Mouse (Mus musculus): ENCODE data around the gene Lrrc8e.
A peak's percentile ranks its signal among the peaks of the same experiment; 100 is the strongest.

Lrrc8e gene

DNA sequence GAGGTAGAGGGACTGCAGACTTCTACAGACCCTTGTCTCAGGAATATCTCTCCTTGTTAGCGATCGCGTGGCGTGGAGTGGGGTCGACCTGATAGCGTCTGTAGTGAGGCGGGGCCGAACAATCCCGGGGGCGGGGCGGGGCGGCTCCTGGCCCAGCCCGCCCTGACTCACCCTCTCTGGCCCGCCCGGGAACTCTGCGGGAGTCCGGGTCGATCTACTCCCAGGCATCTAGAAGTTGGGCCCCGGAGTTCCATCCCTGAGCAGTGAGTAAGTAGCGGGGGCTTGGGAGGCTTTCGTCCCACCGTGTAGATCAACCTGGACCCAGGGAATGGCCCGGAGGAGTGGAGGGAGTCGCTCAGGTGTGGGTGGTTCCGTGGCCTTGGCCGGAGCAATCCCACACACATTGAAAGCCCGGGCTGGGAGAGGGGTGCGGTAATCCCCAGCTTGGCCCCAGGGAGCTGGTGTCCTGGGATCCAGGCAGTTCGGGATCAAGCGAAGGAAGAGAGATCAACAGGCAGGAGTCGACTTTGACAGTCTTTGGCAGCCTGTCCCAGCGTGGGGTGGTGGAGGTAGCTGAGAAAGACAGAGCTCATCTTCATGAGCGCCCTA, at the start of gene Lrrc8e:
TSS of gene Lrrc8e (plus strand) at position 89 of the 609 bp plus-strand sequence.
- DNase-seq (ENCODE audit: low read depth): no peak

DNA sequence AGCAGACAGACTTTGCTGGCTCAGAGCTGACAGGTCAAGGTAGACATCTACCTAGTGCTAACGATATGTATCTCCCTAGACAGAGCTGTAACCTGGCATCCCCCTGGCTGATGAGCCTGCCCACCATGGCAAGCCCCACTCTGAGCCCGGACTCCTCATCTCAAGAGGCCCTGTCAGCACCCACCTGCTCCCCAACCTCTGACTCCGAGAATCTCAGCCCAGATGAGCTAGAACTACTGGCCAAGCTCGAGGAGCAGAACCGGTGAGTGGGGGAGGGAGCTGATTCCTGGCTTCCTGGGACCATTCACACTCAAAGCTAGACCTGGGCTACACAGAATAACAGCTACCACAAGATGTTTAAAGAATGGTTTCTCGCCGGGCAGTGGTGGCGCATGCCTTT, 43.2 kb upstream of the Lrrc8e start:
- no peak for DNase-seq (ENCODE audit: low read depth)

DNA sequence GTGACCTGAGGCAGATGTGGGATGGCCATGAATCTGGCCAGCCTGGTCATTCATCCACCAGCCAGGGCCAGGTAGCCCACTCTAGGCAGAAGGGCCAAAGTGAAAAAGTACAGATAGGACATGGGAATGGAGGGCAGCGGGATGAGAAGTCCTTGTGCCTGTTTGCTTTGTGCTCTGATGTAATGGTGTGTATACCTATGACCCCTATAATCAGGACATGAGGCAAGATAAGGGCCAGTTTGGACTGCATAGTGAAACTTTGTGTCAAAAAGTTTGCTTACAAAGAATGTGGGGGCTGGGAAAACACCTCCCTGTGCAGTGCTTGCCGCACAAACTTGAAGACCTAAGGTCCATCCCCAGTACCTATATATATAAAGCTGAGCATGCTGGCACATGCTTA, 40.5 kb upstream of the Lrrc8e start:
- no peak for DNase-seq (ENCODE audit: low read depth)

DNA sequence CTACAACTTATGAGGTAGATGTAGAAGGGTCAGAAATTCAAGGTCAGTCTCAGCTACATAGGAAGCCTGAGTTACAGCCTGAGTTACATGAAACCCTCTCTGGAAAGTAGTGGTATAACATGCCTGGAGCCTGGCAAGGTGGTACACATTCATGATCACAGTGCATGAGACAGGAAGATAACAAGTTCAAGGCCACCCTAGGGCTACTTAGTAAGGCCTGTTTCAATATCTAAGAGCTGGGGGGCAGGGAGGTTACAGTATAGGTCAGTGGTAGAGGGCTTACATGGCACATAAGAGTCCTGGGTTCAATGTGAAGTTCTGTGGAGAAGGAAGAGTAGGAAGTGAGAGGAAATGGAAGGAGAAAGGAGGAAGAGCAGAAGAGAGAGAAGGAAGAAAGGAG, 38.0 kb upstream of the Lrrc8e start:
- no peak for DNase-seq (ENCODE audit: low read depth)

DNA sequence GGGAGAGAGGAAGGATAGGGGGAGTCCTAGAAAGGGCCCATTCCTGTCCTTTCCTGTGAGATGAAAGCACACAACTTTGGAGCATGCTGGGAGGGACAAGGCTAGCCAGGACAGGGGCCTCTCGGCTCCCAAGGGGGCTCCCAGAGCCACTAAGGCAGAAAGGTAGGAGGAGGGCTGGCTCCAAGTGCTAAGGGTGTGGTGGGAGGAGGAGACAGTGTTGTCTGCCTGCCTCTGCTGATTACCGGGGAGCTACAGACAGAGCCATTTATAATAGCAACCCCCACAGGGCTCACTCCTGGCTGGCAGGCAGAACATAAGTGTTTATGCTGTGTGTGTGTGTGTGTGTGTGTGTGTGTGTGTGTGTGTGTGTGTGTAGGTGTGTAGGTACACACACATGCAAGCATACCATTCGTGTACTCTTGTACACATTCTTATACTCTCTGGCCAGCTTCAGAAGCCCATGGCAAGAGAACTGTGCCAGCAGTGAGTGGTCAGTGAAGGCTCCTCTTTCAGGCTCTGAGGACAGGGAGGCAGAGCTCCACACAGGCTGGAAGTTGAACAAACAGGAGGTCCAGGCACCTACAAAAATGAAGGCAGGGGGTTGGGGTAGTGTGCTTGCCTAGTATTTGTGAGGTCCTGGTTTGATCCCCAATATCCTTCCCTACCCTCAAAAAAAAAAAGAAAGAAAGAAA, 37.5 kb upstream of the Lrrc8e start:
- no peak for DNase-seq (ENCODE audit: low read depth)

DNA sequence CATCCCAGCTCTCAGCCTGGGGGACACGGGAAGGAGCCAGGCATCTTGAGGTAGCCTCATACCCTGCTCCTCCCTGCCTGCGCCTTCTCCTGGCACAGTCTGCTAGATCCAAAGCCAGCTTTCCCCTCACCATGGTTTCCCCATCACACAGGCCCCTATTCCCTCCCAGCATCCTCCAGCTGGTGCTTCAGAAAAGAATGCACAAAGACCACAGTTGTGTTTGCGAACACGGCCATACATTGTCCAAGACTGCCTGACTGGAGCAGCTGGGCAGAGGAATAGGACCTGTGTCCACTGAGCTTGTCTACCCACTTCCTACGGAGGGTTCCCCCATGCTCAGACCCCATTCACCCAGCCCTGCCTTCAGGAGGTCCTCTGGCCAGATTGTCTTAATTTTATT, 34.3 kb upstream of the Lrrc8e start:
- no peak for DNase-seq (ENCODE audit: low read depth)

DNA sequence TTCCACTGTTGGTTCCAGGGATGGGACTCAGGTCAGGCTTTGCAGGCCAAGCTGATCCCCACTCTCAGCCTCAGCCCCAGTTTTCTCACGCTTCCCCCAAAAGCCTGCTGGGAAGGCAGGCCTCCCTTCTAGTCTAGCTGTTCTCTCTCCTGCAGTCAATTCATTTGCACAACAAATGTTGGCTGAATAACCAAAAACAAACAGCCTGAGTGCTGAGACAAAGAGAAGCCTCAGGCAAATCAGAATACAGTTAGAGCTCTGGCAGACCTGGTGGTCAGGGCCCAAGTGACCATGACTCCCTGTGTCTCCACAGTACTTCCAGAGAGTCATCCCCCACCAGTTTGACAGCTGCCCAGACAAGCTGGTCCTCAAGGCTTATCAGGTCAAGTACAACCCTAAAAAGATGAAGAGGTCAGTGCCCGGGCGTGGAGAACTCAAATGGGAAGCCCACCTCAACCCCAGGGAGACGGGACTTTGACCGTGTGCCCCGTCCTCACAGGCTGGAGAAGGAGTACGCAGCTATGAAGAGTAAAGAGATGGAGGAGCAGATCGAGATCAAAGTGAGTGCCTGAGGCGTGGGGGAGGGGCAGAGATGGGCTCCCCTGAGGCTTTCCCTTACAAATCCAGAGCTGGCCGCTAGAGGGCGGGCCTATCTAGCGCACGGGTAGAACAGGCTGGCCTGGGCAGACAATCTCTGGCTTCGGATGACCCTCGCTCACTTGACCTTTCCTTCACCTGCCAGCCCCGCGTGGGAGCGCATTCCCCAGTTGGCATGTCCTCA, 33.6 kb upstream of the Lrrc8e start:
- peak; percentile 88 for DNase-seq (ENCODE audit: low read depth)

DNA sequence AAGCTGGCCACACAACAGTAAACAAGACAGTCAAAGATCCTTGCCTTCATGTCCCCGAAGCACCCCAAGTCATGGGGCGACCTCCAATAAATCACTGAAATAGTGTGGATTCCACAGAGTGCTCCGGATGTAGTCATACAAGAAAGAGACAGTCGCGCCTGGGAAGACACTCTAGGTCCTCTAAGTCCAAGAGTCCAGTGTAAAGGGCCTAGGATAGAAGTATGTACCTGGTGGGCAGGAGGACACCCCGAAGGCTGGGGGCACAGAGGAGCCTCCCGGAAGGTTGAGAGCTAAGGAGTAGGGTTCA, 33.1 kb upstream of the Lrrc8e start:
- DNase-seq (ENCODE audit: low read depth): no peak

DNA sequence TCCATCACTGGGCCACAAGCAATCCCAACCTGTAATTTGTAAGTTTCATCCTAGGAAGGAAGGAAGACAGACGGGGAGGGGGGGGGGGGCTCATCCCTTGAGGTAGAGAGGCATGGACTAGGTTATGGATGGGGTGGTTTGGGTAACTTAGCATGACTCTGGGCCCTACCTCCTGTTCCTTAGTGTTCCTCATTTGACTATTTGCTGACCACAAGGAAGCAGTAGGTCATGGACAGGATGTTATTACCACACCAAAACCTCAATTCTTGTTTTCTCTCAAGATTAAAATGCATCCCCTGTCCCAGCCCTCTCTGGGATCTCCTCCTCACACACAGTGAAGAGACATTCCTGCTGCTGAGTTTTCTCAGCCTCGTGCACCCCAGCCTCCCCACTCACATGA, 25.3 kb upstream of the Lrrc8e start:
- DNase-seq (ENCODE audit: low read depth): no peak

DNA sequence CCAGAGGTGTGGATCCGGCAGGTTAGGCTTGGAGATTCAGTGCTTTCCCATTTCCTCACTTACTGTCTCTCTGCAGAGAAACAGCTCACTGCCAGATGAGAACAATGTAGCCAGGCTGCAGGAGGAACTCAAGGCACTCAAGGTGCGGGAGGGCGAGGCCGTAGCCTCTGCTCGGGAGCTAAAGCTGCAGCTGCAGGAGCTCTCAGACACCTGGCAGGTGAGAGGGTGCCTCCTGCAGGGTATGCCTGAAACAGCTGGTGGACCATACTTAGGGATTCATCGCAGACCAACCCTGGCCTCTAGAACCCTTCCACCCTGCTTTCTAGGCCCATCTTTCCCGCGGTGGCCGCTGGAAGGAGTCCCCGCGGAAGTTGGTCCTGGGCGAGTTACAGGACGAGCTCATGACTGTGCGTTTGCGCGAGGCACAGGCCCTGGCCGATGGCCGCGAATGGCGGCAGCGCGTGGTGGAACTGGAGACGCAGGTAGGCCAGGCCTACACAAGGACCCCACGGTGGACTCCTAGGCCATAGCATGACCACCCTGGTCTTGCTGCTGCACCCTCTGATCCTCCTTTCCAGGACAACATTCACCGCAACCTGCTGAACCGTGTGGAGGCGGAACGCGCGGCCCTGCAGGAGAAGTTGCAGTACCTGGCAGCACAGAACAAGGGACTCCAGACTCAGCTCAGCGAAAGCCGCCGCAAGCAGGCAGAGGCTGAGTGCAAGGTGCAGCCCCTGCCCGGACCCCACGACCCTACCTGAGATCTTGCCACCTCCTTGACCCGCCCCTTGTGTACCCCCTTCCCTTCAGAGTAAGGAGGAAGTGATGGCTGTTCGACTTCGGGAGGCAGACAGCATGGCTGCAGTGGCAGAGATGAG, 21.1 kb upstream of the Lrrc8e start:
- no peak for DNase-seq (ENCODE audit: low read depth)

DNA sequence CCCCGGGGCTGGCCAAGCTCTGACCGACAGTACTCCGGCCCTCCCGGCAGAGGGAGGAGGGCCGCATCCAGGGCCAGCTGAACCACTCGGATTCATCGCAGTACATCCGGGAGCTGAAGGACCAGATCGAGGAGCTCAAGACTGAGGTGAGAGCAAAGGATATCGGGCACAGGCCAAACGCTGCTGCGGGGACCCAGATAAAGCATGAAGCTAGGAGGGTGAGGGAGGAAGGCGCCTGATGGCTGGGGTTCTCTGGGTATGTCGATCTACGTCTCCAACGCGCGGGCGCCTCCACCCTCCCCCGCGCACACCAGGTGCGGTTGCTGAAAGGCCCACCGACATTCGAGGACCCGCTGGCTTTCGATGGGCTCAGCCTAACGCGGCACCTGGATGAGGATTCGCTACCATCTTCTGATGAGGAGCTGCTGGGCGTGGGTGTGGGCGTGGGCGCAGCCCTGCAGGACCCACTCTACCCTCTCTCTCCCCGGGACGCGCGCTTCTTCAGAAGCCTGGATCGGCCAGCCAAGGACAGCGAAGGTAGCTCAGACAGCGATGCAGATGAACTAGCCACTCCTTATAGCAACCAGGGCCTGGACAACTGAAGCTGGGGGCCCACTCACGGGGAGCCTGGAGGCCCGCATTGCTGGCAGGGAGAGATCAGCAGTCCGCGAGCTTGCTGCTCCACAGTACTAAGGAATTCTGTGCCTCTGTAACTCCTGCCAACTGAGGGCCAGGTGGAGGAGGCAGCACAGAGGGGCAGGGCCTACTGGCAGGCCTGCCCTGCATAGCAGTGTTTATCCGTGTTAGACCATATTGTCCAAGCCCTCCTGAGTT, 20.2 kb upstream of the Lrrc8e start:
- no peak for DNase-seq (ENCODE audit: low read depth)

DNA sequence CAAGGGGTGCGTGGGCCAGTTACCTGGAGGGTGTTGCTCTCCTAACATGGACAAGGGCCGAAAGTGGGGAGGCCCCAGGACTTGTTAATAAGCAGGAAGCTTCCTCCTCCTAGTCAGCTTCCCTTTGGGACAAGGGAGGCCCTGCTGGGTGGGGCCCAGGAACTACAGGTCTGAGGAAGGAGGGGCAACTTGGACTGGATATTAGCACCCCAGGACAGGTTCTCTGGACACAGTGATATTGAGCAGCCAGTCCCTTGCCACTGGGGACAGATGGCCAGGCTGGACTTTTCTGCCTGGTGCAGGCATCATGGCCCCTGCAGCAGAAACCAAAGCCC, 19.6 kb upstream of the Lrrc8e start:
- DNase-seq (ENCODE audit: low read depth): no peak

DNA sequence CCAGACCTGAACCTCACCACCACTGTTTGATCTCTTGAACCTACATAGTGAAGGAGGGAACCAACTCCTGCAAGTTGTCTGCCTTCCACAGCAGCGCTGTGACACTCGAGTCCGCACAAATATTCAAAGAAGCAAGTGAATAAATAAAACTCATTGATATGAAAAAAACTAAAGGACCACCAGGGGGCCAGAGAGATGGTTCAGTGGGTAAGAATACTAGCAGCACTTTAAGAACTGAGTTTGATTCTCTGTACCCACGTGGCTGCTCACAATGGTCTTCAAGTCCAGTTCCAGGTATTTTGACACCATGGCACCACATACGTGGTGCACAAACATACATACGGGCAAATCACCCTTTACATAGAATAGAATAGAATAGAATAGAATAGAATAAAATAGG, 15.5 kb upstream of the Lrrc8e start:
- DNase-seq (ENCODE audit: low read depth): peak; percentile 53

DNA sequence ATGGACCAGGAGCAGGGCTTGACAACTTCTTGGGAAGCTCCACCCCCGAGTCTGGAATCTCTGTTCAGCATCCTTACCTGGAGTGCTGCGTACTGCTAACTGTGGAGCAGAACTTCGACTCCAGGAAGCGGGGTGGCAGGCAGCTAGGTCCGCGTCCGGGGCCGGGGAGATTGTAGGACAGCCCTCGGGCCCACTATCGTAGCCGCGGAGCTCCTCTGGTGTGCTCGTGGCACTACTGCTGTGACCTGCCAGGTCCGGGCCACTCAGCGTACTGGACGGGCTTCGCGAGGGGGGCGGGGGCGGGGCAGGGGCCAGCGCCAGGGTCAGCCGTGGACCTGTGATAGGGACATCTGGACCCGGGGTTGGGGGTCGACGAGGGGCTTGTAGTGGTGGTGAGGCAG, 13.8 kb upstream of the Lrrc8e start:
- peak; percentile 52 for DNase-seq (ENCODE audit: low read depth)

DNA sequence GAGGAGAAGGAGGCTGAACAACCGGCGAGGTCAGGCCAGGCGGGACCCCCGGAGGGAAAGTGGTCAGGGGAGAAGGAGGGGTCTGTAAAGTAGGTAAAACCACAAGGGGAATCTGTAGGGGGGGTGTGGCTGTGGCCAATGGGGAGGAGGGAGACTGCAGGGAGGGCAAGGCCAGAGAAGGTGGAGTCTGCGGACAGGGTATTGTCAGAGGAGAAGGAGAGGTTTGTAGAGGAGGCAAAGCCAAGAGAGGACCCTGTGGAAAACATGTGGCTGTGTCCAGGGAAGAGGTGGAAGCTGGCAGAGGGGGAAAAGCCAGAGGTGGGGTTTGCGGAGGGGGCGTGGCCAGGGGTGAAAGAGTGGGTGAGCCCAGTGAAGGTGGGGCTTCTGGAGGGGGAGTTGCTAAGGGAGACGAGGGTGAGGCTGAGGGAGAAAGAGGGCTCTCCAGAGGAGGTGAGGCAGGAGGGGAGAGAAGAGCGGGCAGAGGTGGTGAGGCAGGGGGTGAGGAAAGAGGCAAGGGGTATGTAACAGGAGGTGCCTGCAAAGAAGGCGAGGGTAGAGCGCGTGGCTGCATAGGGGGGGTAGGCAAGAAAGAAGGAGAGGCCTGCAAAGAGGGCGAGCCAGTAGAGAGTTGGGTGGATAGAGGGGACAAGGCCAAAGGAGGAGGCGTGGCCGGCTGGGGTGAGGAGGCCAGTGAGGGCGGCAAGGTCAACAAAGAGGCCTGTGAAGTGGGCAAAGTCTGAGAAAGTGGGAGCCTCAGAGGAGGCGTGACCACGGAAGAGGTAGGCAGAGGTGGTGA, 13.2 kb upstream of the Lrrc8e start:
- peak; percentile 67 for DNase-seq (ENCODE audit: low read depth)

DNA sequence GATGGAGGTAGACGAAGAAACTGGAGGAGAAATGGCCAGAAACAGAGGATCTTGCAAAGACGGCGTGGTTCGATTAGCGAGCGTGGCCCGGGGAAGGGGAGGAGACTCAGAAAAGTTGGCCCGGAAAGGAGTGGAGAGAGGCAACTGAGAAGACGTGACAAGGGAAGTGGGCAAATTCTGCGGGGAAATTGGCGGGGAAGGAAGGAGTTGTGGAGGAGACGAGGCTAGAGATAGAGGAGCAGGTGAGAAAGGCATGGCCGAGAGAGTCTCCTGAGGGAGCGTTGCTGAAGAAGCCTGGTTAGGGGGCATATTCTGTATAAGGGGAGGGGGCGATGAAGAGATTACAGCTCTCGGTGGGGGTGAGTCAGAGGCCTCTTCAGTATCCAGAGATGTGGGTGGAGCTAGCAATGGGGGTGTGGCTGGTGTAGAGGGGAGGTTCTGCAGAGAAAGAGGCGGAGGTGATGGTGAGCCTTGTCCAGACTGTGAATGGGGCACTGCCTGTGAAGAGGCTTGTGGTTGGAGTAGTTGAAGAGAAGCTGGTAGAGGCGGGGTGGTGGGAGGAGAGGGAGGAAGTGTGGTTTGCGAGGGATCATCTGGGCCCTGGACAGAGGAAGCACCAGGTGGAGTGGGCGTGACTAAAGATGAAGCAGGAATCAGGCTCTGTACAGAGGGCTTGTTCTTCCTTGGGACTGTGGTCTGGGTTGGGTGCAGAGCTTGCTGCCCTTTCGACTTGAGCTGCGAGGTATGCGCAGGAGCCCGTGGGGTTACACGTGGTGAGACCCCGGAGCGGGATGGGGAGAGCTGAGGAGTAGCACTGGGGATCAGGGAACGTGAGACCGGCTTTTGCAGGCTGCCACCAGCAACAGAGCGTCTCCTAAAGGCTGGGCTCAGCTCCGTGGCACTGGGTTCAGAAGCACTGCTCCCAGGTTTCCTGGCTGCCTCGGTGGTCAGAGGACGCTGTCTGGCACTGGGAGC, 12.3 kb upstream of the Lrrc8e start:
- peak; percentile 90 for DNase-seq (ENCODE audit: low read depth)

DNA sequence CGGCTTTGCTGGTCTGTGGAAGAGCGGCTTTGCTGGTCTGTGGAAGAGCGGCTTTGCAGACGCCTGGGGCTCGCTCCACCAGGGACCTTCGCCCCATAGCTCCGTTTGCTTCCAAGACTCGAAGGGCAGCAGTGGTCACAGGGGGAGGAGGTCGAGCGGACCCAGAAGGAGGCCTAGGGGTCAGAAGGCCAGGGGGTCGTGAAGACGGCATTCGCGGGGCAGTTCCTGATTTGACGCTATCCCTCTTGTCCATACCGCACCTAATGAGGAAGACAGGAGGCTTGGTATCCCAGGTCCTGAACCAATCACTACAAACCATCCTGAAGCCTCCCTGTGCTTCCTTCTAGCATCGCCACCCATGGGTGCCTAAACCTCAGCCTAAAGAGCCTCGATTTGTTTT, 10.3 kb upstream of the Lrrc8e start:
- peak; percentile 17 for DNase-seq (ENCODE audit: low read depth)

DNA sequence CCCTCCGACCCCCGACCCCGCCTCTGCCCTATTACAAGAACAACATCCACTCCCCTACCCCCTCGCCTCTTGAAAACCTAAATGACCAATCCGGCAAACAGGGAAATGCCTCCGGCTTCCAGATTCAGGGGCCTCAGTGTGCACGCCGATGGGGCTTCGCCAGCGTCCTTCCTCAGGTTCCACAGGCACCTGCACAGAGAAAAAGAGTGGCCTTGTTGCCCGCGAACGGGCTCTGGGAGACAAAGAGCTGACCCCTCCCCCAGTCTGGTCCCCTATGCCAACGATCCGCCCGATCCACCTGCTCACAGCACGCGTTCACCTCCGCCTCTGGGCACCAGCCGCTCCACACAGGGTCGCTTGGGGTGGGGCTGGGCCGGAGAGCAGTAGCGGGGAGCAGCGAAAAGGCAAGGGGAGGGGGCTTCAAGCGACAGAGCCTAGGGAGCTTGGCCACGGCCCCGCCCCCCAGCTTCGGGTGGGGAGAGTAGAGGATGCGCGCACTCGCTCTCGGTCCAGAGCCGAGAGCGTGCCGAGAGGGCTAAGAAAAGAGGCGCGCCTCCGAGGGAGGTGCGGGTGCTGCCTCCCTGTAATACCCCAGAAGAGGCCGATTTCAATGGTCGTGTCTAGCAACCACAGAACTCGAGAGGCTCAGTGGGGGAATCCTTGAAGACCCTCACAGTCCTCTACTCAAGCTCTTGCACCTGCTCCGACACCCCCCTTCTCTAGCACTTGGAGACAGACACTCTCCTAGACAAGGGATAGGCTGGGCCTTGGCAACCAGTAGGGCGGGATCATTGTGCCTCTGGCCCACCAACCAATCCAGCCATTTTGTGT, 9.6 kb upstream of the Lrrc8e start, which contains the start of gene Prr36:
TSS of gene Prr36 (minus strand) at position 669 of the 831 bp plus-strand sequence.
- DNase-seq (ENCODE audit: low read depth): peak; percentile 37

DNA sequence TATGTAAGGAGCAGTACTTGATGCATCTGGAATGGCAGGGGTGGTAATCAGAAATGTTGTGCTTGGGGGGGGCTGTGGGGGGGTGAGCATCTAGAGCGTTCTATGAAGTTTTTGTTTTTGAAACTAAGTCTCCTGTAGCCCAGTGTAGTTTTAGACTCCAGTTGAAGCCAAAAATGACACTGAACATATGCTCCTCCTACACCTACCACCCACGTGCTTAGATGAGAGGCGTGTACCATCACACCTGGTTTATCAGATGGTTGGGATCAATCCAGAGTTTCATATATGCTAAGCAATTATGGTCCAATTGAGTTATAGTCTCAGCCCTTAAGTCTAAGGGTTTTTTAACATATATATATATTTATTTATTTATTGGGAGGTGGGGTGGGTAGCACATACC, 7.0 kb upstream of the Lrrc8e start:
- DNase-seq (ENCODE audit: low read depth): no peak
